Mouse (Mus musculus): ENCODE results near the gene Cfap221. TPM values are rescaled to one million over a fixed set of nuclear protein-coding genes. Genes with fewer than 3 reads are reported as not detected.

Cfap221 gene
- polyA plus RNA-seq, 1 experiment from 2014 or later: not detected

DNA sequence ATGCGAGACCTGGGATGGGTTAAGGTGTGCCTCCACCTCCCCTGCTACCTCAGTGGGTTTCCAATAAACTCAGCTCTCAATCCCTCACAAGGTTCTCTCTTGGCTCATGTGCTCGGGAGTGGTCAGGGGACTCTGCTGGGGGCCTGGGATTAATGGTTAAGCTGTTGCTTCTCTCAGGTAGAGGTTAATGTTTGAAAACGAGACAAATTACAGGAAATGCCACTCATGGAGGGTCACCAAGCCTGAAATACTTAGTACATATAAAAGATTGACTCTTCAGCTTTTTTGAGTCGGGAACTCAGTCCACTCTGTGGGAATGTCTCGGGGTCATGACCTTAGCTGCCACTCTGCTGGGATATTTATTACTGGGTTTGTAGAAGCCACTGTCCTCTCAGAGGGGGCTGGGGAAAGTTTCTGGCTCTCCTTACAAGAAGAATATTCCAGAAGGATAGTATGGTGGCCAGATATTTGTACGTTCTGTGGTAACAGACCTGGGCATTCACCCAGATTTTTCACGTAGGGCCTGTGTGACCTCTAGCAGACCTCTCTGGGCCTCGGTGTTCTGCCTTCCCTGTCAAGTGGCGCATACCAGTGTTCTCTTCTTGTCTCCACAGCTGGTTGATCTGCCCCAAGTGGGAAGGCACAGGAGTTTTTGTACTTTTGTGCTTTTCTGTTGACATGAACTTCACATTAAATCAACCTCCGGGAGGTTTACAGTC is 27.5 kb upstream of the Cfap221 start:
- no peak for DNase-seq (ENCODE audit: low spot score)
- peaks cover 13% of the 10 kb centered on the region for H3K4me1 ChIP-seq
- H3K27ac ChIP-seq: no peak overlapping the region
- H3K36me3 ChIP-seq: no peaks in the 10 kb centered on the region
- 62% methylated on average over 10 of the region's 10 CpGs for WGBS
- H3K27me3 ChIP-seq (ENCODE audit: low read depth, poor library complexity, severe bottlenecking): no peaks in the 10 kb centered on the region
- no peaks in the 10 kb centered on the region for H3K9me3 ChIP-seq (replicated peaks)
- H3K4me3 ChIP-seq: no peak overlapping the region

DNA sequence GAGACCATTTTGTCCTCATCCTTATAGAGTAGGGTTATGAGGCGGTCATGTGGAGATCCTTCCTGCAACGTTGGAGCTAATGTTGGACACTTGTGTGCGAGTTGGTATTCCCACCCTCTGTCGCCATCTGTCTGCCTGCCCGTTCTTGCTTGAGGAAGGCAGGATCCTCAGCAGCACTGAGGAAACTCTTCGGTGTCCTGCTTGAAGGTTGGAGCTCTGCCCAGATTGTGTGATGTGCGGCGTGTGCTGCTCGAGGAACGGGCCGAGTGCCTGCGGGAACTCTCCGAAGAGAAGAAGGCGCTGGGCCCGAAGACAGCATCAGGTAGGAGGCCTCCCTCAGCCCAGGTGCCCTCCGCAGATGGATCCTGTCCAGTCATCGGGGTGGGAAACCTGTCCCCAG is 24.9 kb upstream of the Cfap221 start:
- H3K4me3 ChIP-seq: no peak overlapping the region
- no peak overlapping the region for H3K27ac ChIP-seq
- H3K4me1 ChIP-seq: peaks cover 13% of the 10 kb centered on the region
- no peak for DNase-seq (ENCODE audit: low spot score)
- WGBS: 92% methylated on average over 17 of the region's 17 CpGs
- H3K27me3 ChIP-seq (ENCODE audit: low read depth, poor library complexity, severe bottlenecking): no peaks in the 10 kb centered on the region
- H3K36me3 ChIP-seq: no peaks in the 10 kb centered on the region
- H3K9me3 ChIP-seq (replicated peaks): no peaks in the 10 kb centered on the region

DNA sequence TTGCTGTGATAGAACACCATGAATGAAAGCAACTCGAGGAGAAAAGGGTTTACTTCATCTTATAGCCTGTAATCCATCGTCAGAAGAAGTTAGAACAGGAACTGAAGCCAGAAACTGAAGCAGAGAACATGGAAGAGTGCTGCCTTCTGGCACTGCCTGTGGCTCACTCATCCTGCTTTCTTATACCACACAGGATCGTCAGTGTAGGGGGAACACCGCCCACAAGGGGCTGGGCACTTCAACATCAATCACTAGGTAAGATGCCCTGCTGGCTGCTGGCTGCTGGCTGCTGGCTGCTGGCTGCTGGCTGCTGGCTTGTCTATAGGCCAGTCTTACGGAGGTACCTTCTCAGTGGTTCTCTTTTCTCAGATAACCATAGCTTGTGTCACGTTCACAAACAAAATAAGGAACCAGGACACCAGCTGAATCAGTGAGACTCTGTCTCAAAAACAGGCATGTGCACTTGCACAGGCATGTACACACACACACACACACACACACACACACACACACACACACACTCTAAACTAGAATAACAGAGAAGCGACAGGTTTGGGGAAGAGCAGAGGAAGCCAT is 23.4 kb upstream of the Cfap221 start:
- 70% methylated on average over 7 of the region's 7 CpGs for WGBS
- no peaks in the 10 kb centered on the region for H3K9me3 ChIP-seq (replicated peaks)
- H3K36me3 ChIP-seq: no peaks in the 10 kb centered on the region
- DNase-seq (ENCODE audit: low spot score): no peak
- no peak overlapping the region for H3K27ac ChIP-seq
- H3K4me1 ChIP-seq: peaks cover 13% of the 10 kb centered on the region
- no peaks in the 10 kb centered on the region for H3K27me3 ChIP-seq (ENCODE audit: low read depth, poor library complexity, severe bottlenecking)
- no peak overlapping the region for H3K4me3 ChIP-seq

DNA sequence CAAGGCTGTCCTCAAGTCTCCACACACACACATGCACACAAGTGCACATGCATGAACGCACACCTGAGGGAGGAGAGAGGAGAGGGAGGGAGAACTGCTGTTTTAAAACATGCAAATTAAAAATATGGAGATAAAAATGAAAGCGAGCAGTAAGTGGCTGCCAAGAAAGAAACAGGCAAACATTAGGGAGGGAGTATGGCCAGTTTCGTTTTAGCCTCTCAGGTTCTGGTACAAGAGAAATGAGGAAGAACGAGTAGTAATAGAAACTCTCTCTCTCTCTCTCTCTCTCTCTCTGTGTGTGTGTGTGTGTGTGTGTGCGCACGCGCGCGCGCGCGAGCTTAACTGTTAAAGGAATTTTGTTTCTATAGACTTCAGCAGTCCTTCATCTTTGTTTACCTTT is 22.4 kb upstream of the Cfap221 start:
- DNase-seq (ENCODE audit: low spot score): no peak
- Histone ChIP-seq H3K27ac (no peak overlapping the region), H3K36me3 (no peaks in the 10 kb centered on the region), H3K27me3 (ENCODE audit: low read depth, poor library complexity, severe bottlenecking) (no peaks in the 10 kb centered on the region), H3K4me1 (peaks cover 7% of the 10 kb centered on the region), H3K4me3 (no peak overlapping the region), H3K9me3 (replicated peaks) (no peaks in the 10 kb centered on the region)
- 93% methylated on average over 12 of the region's 12 CpGs for WGBS

DNA sequence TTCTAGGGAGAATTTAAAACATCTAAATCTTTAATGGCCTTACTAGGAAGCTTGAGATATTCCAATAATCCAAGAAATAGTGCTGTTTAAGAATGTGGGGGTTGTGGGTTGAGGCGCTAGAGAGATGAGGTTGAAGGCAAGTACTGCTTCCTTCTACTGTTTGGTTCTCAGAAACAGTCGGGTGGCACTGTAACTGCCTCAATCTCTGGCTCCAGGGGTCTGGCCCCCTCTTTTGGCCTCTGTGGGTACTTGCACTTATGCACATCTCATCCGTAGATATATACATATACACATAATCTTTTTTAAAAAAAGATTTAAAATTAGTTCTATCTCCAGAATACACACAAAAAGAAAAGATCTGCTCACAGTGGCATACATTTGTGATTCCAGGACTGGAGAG is 21.9 kb upstream of the Cfap221 start:
- Histone ChIP-seq H3K27me3 (ENCODE audit: low read depth, poor library complexity, severe bottlenecking) (no peaks in the 10 kb centered on the region), H3K4me3 (no peak overlapping the region), H3K27ac (no peak overlapping the region), H3K36me3 (no peaks in the 10 kb centered on the region), H3K9me3 (replicated peaks) (no peaks in the 10 kb centered on the region), H3K4me1 (peaks cover 1% of the 10 kb centered on the region; the same call in 1 of the 2 replicates)
- DNase-seq (ENCODE audit: low spot score): no peak
- 71% methylated on average over 3 of the region's 3 CpGs for WGBS

DNA sequence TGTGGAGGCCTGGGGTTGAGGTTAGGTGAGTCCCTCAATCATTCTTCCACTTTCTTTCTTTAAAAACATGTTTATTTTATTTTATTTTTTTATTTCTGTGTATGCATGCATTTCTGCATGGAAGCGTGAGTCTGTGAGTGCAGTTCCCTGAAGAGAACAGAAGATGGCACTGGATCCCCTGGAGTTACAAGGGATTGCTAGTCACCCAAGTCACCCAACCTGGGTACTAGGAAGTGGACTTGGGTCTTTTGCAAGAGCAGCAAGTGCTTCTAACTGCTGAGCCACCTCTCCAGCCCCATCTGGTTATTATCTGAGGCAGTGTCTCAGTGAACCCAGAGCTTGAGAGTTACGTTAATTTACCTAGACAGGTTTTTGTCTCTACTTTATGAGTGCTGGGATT is 19.2 kb upstream of the Cfap221 start:
- Histone ChIP-seq H3K4me1 (no peaks in the 10 kb centered on the region), H3K9me3 (replicated peaks) (no peaks in the 10 kb centered on the region), H3K4me3 (no peak overlapping the region), H3K27me3 (ENCODE audit: low read depth, poor library complexity, severe bottlenecking) (no peaks in the 10 kb centered on the region), H3K36me3 (no peaks in the 10 kb centered on the region), H3K27ac (no peak overlapping the region)
- DNase-seq (ENCODE audit: low spot score): no peak
- 81% methylated on average over 2 of the region's 2 CpGs for WGBS

DNA sequence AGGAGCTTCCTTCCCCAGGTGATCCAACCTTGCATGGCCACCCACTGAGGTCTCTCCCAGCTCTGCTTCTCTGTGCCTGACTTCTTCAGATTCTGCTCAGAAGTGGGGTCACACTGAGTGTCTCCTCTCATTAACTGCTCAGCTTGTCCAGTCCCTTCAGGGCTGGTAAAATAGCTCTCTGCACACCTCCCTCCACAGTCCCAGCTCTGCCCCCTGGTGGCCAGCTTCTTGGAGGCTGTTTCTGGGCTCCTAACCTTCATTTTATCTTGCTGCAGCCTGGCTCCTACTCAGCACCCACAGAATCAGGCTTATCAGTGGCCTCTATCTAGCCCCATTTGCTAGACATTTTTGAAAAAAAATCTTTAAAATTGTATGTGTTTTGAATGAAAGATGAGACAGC is 16.1 kb upstream of the Cfap221 start:
- H3K4me1 ChIP-seq: no peaks in the 10 kb centered on the region
- no peak overlapping the region for H3K27ac ChIP-seq
- peaks cover 15% of the 10 kb centered on the region for H3K27me3 ChIP-seq (ENCODE audit: low read depth, poor library complexity, severe bottlenecking)
- no peak overlapping the region for H3K4me3 ChIP-seq
- peak; percentile 77 for DNase-seq (ENCODE audit: low spot score)
- no peaks in the 10 kb centered on the region for H3K9me3 ChIP-seq (replicated peaks)
- H3K36me3 ChIP-seq: no peaks in the 10 kb centered on the region

DNA sequence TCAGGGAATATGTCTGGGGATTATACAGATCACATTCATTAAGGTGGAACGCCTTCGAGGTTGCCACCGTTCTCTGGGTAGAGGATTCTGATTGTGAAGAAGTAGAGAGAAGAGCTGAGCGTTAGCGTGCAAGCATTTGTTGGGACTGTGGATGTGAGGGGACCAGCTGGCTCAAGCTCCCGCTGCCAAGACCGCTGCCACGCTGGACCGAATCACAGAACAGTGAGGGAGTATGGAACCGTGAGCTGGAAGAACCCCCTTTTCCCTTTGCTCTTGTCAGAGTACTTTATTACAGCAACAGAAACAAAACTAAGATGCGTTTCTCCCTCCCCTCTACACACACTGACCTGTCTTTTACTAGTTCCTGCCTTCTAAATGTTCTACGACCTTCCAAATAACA is 15.6 kb upstream of the Cfap221 start:
- 88% methylated on average over 12 of the region's 12 CpGs for WGBS
- Histone ChIP-seq H3K4me3 (no peak overlapping the region), H3K9me3 (replicated peaks) (no peaks in the 10 kb centered on the region), H3K27ac (no peak overlapping the region), H3K4me1 (peaks cover 2% of the 10 kb centered on the region), H3K36me3 (no peaks in the 10 kb centered on the region), H3K27me3 (ENCODE audit: low read depth, poor library complexity, severe bottlenecking) (peaks cover 20% of the 10 kb centered on the region)
- no peak for DNase-seq (ENCODE audit: low spot score)

DNA sequence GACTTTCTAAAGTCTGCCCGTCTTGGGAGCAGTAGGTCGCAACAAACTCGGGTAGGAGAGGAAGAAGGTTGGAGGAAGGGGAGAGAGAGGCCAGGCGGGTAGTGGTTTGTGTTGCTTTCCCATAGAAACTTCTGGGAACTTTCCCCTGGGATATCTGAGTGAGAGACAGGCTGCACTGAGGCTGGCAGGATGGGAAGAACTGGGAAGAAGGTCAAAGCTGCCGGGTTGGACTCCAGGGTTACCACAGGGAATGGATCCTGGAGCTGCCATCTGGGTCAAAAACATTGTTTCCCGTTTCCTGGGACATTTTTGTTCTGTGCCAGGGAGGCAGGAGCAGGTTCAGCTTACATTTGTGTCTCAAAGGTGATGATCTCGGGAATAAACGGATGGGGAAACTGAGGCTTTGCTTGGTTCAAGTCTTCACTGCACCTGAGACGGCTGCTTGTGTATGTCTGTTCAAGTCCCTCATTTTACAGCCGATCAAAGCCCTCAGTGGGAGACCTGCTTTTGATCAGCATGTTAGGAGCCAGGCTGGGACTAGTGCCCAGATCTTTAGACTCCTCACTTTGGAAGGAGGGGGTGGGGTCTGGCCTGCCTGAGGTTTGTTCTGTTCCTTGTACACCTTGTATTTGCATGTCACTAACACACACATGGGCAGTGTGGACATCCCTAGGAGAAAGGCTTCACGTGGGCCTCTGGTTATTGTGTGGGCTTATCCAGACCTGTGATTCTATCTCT is 11.0 kb upstream of the Cfap221 start:
- WGBS: 32% methylated on average over 11 of the region's 11 CpGs
- Histone ChIP-seq H3K36me3 (no peaks in the 10 kb centered on the region), H3K27ac (no peak overlapping the region), H3K9me3 (replicated peaks) (no peaks in the 10 kb centered on the region), H3K4me1 (peaks cover 12% of the 10 kb centered on the region), H3K4me3 (peak overlapping the region; percentile 56), H3K27me3 (ENCODE audit: low read depth, poor library complexity, severe bottlenecking) (peaks cover 47% of the 10 kb centered on the region)
- DNase-seq (ENCODE audit: low spot score): no peak

DNA sequence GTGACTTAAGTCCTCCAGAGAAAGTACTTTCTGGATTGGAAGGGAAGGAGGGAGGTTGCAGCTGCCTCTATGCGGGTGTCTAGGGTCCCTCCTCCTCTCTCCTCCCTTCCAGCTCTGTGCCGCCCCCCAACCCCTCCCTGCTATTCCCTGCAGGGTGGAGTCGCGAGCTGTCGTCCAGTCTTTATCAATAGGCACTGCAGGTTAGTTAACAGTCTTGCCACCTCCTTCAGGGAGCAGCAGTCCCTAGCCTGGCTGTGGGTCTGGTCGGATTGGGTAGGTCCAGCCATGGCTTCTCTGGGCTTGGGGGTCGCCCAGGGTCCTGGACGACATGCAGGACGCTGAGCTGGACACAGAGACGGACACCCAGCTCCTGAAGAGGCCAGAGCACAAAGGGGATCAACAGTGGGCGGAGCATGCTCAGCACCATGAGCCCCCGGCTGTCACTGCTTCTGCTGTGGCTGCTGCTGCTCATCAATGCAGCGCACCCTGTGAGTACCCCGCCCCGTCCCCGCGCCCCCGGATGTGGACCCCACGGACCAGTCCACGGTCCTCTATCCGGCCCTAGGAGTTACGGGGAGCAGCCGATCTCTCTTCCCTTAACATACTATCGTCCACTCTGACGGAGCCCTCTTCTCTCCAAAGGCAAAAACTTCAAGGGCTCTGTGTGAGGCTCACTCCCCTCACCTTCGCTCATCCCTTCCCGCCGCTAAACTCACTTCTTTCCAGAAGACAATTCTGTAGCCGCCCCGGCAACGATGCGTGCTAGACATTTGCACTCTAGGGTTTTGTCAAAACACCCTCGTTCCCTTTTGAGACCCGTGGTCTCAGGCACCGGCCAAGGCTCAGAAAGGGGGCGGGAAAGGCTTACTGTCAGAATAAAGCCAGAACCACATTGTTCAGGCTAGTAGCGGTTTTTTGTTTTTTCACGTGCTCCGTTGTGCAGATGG is 10.1 kb upstream of the Cfap221 start, which contains the start of gene Sctr:
Gene Sctr, plus strand, starts transcription at position 51 of the 947 bp plus-strand sequence.
- Histone ChIP-seq H3K27ac (0 out of 2 replicates have a peak within 1 kb of the TSS, but pooled peaks have one; percentile 17), H3K4me3 (peak within 1 kb of the TSS; percentile 56), H3K27me3 (ENCODE audit: low read depth, poor library complexity, severe bottlenecking) (peaks cover 47% of the 10 kb centered on the region), H3K9me3 (replicated peaks) (no peaks in the 10 kb centered on the region), H3K36me3 (no peaks in the 10 kb centered on the region), H3K4me1 (peaks cover 12% of the 10 kb centered on the region)
- peak; percentile 56 for DNase-seq (ENCODE audit: low spot score)
- 2% methylated on average over 39 of the region's 39 CpGs for WGBS

DNA sequence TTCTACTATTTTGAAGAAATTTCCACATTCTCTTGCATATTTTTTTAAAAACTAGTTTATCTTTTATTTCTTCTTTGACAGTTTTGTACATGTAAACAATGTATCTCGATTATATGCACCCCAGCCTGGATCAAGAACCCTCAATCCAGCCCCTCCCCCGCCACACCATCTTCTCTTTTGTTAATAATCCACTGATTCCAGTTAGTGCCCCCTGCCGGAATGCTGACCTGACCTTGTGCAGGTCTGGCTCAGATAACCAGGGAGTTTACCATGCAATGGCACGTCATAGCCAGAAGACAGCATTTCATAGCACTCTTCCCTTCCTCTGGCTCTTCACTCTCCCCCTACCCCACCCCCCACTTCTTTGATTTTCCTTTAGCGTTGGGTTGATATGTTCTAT is 610 bp upstream of the Cfap221 start:
- Histone ChIP-seq H3K27ac (no peak overlapping the region), H3K27me3 (ENCODE audit: low read depth, poor library complexity, severe bottlenecking) (no peaks in the 10 kb centered on the region), H3K9me3 (replicated peaks) (no peaks in the 10 kb centered on the region), H3K4me1 (0 out of 2 replicates have a peak, but pooled peaks cover 11% of the 10 kb centered on the region), H3K4me3 (peak overlapping the region; percentile 58), H3K36me3 (no peaks in the 10 kb centered on the region)
- peak; percentile 35 for DNase-seq (ENCODE audit: low spot score)
- WGBS: 31% methylated on average over 5 of the region's 5 CpGs

DNA sequence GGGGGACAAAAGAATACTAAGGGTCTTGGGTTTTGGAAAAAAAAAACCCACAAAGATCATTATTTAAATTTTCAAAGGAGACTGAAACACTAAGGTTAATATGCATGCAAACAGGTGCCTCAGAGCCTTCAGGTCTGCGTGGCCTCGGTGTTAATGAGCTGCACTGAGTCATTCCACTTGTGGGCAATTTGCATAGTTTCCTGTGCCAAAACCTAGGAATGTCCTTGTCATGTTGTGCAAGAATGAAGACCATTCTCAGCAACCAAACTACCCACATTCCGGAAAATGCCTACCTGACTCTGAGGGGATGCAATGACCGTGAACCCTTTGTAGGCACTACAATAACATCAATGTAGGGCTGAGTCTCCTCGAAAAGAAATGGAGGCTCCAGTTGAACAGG is 10.5 kb downstream of the Cfap221 start:
- no peak for DNase-seq (ENCODE audit: low spot score)
- Histone ChIP-seq H3K4me3 (no peak overlapping the region), H3K36me3 (no peaks in the 10 kb centered on the region), H3K9me3 (replicated peaks) (no peaks in the 10 kb centered on the region), H3K4me1 (no peaks in the 10 kb centered on the region), H3K27me3 (ENCODE audit: low read depth, poor library complexity, severe bottlenecking) (no peaks in the 10 kb centered on the region), H3K27ac (no peak overlapping the region)
- WGBS: 85% methylated on average over 5 of the region's 5 CpGs

Data from limb, embryonic 10.5 days (tissue).